Mouse (Mus musculus): ENCODE results near the gene Sec31a.

The Sec31a gene

GRCm38 (mm10) chr5:100349287-100350215, 66.5 kb downstream of the Sec31a start:
- DNase-seq (ENCODE audit: low spot score in 2 of 2), result no peak

- DNase-seq (ENCODE audit: low spot score in 2 of 2), result no peak
Observed at GRCm38 (mm10) chr5:100345118-100345517, 70.9 kb downstream of the Sec31a start.

- DNase-seq (ENCODE audit: low spot score in 2 of 2), result no peak
Observed at GRCm38 (mm10) chr5:100343087-100343486, 72.9 kb downstream of the Sec31a start.

GRCm38 (mm10) chr5:100342422-100342821, 73.6 kb downstream of the Sec31a start:
- DNase-seq (ENCODE audit: low spot score in 2 of 2), result no peak

GRCm38 (mm10) chr5:100341042-100341441, 75.0 kb downstream of the Sec31a start:
- DNase-seq (ENCODE audit: low spot score in 2 of 2), result no peak

- no peak for DNase-seq (ENCODE audit: low spot score in 2 of 2)
Observed at GRCm38 (mm10) chr5:100337852-100338251, 78.2 kb downstream of the Sec31a start.

- DNase-seq (ENCODE audit: low spot score in 2 of 2), result no peak
Observed at GRCm38 (mm10) chr5:100336876-100337275, 79.2 kb downstream of the Sec31a start.

GRCm38 (mm10) chr5:100335581-100336080, 80.4 kb downstream of the Sec31a start:
- DNase-seq (ENCODE audit: low spot score in 2 of 2), result no peak

GRCm38 (mm10) chr5:100334686-100335085, 81.3 kb downstream of the Sec31a start:
- no peak for DNase-seq (ENCODE audit: low spot score in 2 of 2)

GRCm38 (mm10) chr5:100333607-100334380, 82.2 kb downstream of the Sec31a start:
- no peak for DNase-seq (ENCODE audit: low spot score in 2 of 2)

GRCm38 (mm10) chr5:100332300-100333004, 83.6 kb downstream of the Sec31a start:
- DNase-seq (ENCODE audit: low spot score in 2 of 2), result no peak

- DNase-seq (ENCODE audit: low spot score in 2 of 2), result no peak
Observed at GRCm38 (mm10) chr5:100331636-100332035, 84.4 kb downstream of the Sec31a start.

GRCm38 (mm10) chr5:100322081-100322480, 94.0 kb downstream of the Sec31a start:
- peak; percentile 34 to 75 for DNase-seq (ENCODE audit: low spot score in 2 of 2)

GRCm38 (mm10) chr5:100317842-100318241, 98.2 kb downstream of the Sec31a start:
- DNase-seq (ENCODE audit: low spot score in 2 of 2), result no peak

GRCm38 (mm10) chr5:100317010-100317409, 99.0 kb downstream of the Sec31a start:
- no peak for DNase-seq (ENCODE audit: low spot score in 2 of 2)

GRCm38 (mm10) chr5:100315646-100316045, 100.4 kb downstream of the Sec31a start:
- no peak for DNase-seq (ENCODE audit: low spot score in 2 of 2)

- DNase-seq (ENCODE audit: low spot score in 2 of 2), result no peak
Observed at GRCm38 (mm10) chr5:100312391-100312790, 103.6 kb downstream of the Sec31a start.
